ENCODE assay signal across 8 mouse cellular contexts in the genomic region with DNA sequence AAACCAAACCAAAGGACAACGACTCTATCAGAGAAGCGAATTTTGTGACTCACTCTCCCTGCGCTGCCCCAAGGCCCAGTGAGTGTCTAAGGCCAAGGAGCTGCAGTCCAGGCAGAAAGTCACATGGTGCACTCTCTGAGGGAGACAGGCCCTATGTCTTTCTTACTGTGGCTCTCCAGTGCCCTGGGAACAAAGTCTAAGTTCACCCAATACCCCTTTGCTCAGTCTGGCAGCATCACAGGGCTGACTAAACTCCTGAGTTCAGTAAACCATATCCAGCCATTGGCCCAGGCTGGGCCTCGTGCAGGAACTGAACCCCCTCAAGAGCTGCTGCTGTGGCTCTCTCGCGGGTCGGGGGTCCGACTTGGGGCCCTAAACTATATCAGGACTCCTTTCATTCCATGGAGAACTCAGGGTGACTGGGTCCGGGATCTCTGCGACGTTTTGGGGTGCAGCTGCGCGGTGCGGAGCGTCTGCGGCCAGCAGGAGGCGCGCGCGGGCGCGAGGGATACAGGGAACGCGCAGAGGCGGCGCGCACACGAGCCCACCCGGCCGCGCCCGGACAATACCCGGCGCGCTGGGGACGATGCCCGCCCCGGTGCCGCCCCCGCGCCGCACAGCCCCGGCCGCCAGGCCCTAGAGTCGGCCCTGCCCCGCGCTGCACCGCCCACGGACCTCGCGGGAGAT. TPM values are rescaled to one million over a fixed set of nuclear protein-coding genes. Genes with fewer than 3 reads are reported as not detected.
DNase-seq lines count a peak whose midpoint lies in the region; ATAC-seq and TF ChIP-seq lines count a peak whose summit lies in the region.

A gene (plus strand): TSS at position 522 of the 687 bp plus-strand sequence.

- H3K9ac ChIP-seq in embryonic facial prominence, embryonic 12.5 days = peak within 1 kb of the TSS; percentile 84
- peak within 1 kb of the TSS; percentile 95 for H3K9ac ChIP-seq in limb, embryonic 13.5 days
- peak within 1 kb of the TSS; percentile 96 for H3K9ac ChIP-seq in midbrain, embryonic 14.5 days (replicated peaks; ENCODE audit: low read length)

- H3K27me3 ChIP-seq in embryonic facial prominence, embryonic 12.5 days = no peaks in the 10 kb centered on the region
- H3K27me3 ChIP-seq in kidney, adult 2 months (replicated peaks; ENCODE audit: control insufficient read depth, insufficient read depth, low read length) = no peaks in the 10 kb centered on the region
- H3K27me3 ChIP-seq in limb, embryonic 13.5 days = no peaks in the 10 kb centered on the region; the same call in 1 of the 2 replicates
- H3K27me3 ChIP-seq in midbrain, embryonic 14.5 days (ENCODE audit: control insufficient read depth, insufficient read depth, low read length) = no peaks in the 10 kb centered on the region

- H3K9me3 ChIP-seq in embryonic facial prominence, embryonic 12.5 days = no peaks in the 10 kb centered on the region
- H3K9me3 ChIP-seq in limb, embryonic 13.5 days = no peaks in the 10 kb centered on the region
- H3K9me3 ChIP-seq in midbrain, embryonic 14.5 days (ENCODE audit: control insufficient read depth, low read length) = no peaks in the 10 kb centered on the region

- peak; percentile 71 for TF ChIP-seq CTCF in kidney, adult 2 months (conservative IDR thresholded peaks at IDR 0.05; ENCODE audit: insufficient read depth, insufficient read length, low read depth, low read length)

- ATAC-seq in embryonic facial prominence, embryonic 12.5 days (ENCODE audit: insufficient number of reproducible peaks, insufficient read depth, low FRiP score, low TSS enrichment) = peak; percentile 49; the same call in 1 of the 2 replicates
- ATAC-seq in limb, embryonic 13.5 days (ENCODE audit: low FRiP score, low read depth) = peak; percentile 81
- peak; percentile 74 for ATAC-seq in midbrain, embryonic 14.5 days (ENCODE audit: low FRiP score, low TSS enrichment)

- H3K36me3 ChIP-seq in embryonic facial prominence, embryonic 12.5 days = 0 out of 2 replicates have a peak, but pooled peaks cover 2% of the 10 kb centered on the region
- no peaks in the 10 kb centered on the region for H3K36me3 ChIP-seq in kidney, adult 2 months (ENCODE audit: control insufficient read depth, insufficient read depth, low read length)
- H3K36me3 ChIP-seq in limb, embryonic 13.5 days = no peaks in the 10 kb centered on the region; the same call in 1 of the 2 replicates
- H3K36me3 ChIP-seq in midbrain, embryonic 14.5 days (ENCODE audit: control insufficient read depth, insufficient read depth, low read length) = no peaks in the 10 kb centered on the region

- peak; percentile 85 for DNase-seq in layer of hippocampus, adult 11-12 months (ENCODE audit: low spot score)
- DNase-seq in layer of hippocampus, adult 9-10 months (ENCODE audit: low spot score) = no peak
- DNase-seq in heart, adult 18-20 months = peak; percentile 85 to 92
- peak; percentile 93 for DNase-seq in kidney, adult 2 months
- DNase-seq in midbrain, embryonic 14.5 days = peak; percentile 94
- peak; percentile 60 for DNase-seq in spleen, adult 12 weeks (ENCODE audit: low spot score)

- peak within 1 kb of the TSS; percentile 75 for H3K4me3 ChIP-seq in embryonic facial prominence, embryonic 12.5 days
- H3K4me3 ChIP-seq in kidney, adult 2 months (ENCODE audit: insufficient read depth, low read depth, low read length) = peak within 1 kb of the TSS; percentile 53
- peak within 1 kb of the TSS; percentile 85 for H3K4me3 ChIP-seq in limb, embryonic 13.5 days
- H3K4me3 ChIP-seq in midbrain, embryonic 14.5 days (replicated peaks; ENCODE audit: low read depth, low read length) = peak within 1 kb of the TSS; percentile 98

- TF ChIP-seq POLR2A in kidney, adult 2 months (IDR thresholded peaks at IDR 0.05; ENCODE audit: low read depth, low read length) = no peak

- peak within 1 kb of the TSS; percentile 87 for H3K27ac ChIP-seq in embryonic facial prominence, embryonic 12.5 days
- H3K27ac ChIP-seq in kidney, adult 2 months (ENCODE audit: insufficient read depth, low read depth, low read length) = peak within 1 kb of the TSS; percentile 76
- H3K27ac ChIP-seq in limb, embryonic 13.5 days = peak within 1 kb of the TSS; percentile 75
- peak within 1 kb of the TSS; percentile 95 for H3K27ac ChIP-seq in midbrain, embryonic 14.5 days (replicated peaks; ENCODE audit: low read depth, low read length)

- peaks cover 14% of the 10 kb centered on the region for H3K4me1 ChIP-seq in embryonic facial prominence, embryonic 12.5 days
- H3K4me1 ChIP-seq in kidney, adult 2 months (ENCODE audit: control insufficient read depth, insufficient read depth, low read length) = peaks cover 18% of the 10 kb centered on the region; the same call in 1 of the 2 replicates
- H3K4me1 ChIP-seq in limb, embryonic 13.5 days = peaks cover 23% of the 10 kb centered on the region
- H3K4me1 ChIP-seq in midbrain, embryonic 14.5 days (ENCODE audit: control insufficient read depth, insufficient read depth, low read length) = peaks cover 22% of the 10 kb centered on the region

- H3K4me2 ChIP-seq in embryonic facial prominence, embryonic 12.5 days (replicated peaks) = peak within 1 kb of the TSS; percentile 81
- peak within 1 kb of the TSS; percentile 91 for H3K4me2 ChIP-seq in limb, embryonic 13.5 days (replicated peaks)
- H3K4me2 ChIP-seq in midbrain, embryonic 14.5 days (ENCODE audit: low read length) = peak within 1 kb of the TSS; percentile 91

- 6% methylated on average over 51 of the region's 51 CpGs for WGBS in embryonic facial prominence, embryonic 12.5 days
- 4% methylated on average over 51 of the region's 51 CpGs for WGBS in kidney, adult 2 months
- 7% methylated on average over 51 of the region's 51 CpGs for WGBS in limb, embryonic 13.5 days
- WGBS in midbrain, embryonic 14.5 days = 6% methylated on average over 49 of the region's 51 CpGs

RNA-seq across cellular contexts. Expression of the gene that starts here (rescaled TPM):
- polyA plus RNA-seq in embryonic facial prominence, embryonic 12.5 days (2016; fragmentation: Nextera tagmentation; extraction: Ambion mirVana) = 132 and 142 TPM in 2 replicates
- total RNA-seq in heart, adult 18-20 months (2021) = 10 to 100 TPM; 44.3 to 45.7 TPM
- polyA plus RNA-seq in kidney, adult 2 months (2012; rRNA removed) = 110 and 121 TPM in 2 replicates
- 101 TPM in 2 replicates for polyA plus RNA-seq in limb, embryonic 13.5 days (2015; fragmentation: Nextera tagmentation; extraction: Ambion mirVana)
- polyA plus RNA-seq in midbrain, embryonic 14.5 days (2014; fragmentation: Nextera tagmentation; extraction: Ambion mirVana) = 270 and 307 TPM in 2 replicates
